Mouse (Mus musculus): ENCODE results near the gene Slc1a3.

Gene Slc1a3

DNA sequence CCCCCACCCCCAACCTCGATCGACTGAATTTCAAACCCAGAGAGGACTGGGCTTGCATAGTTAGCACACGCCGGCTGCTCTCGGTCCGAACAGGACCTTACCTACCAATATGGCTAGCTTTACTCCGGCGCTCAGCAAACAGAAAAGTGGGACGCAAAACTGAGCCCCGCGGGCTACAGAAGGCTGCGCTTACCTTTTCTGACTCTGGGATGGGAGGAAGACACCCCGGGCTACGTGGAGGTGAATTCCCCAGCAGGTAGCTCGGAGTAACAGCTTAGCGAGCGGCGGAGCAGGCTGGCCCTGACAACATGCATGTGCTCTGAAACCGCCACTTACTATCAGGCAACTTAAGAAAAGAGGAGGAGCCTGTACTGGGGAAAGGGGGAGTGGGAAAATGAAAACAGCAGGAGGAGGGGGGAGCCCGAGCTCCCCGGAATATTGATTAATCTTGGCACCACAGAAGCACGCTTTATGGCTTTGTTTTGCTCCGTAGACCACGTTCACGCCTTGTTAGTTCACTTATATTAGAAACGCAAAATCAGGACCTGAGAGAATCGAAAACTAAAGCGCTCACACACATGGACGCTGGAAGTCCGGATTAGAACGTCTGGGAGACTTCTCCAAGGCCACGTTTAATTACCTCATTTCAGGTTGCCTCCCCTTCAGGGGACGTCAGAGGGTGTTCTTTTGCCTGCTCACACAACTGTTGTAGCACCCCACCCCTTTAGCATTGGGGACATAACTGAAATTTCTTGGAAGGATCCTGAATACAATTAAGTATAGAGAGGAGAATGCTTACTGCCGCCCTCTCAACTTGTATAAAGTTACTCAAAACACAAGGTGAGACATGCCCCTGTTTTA, at the start of gene Slc1a3:
Gene Slc1a3 (minus strand): TSS at position 619 of the 861 bp plus-strand sequence.
- peak; percentile 79 for DNase-seq

DNA sequence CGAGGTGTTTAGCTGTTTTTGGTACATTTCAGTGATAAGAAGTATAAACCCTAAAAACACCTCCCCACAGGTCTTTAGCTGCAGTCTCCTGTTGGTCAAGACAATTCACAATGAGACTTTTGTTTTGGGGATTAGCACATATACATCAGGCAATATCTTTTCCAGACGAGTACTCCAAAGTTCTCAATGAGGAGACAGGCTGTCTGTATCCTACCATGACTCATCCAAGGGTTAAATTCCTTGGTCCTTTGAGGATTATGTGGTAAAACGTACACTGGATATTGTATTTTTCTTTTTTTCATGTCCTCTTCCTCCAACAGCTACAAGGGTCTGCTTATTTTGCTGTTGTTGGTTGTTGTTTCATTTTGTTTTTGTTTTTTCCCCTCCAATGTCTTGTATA, 48.5 kb upstream of the Slc1a3 start:
- no peak for DNase-seq

DNA sequence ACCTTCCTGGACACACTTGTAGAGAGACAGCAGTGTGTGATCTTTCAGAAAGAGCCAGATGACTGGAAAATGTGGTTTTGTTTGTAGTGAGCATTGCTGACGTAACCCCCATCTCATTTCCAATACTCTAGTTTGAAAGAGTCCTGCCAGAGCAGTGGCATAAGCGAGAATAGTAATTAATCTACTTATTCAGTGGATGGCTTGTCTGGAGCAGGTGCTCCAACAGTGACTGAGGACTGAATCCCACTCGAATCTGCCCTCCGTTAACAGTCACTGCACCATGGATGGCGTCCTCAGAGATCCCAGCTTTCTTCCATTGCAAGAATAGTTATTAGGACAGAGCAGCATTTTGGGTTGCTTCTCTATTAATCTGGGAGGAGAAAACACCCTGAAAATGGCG, 45.9 kb upstream of the Slc1a3 start:
- no peak for DNase-seq

DNA sequence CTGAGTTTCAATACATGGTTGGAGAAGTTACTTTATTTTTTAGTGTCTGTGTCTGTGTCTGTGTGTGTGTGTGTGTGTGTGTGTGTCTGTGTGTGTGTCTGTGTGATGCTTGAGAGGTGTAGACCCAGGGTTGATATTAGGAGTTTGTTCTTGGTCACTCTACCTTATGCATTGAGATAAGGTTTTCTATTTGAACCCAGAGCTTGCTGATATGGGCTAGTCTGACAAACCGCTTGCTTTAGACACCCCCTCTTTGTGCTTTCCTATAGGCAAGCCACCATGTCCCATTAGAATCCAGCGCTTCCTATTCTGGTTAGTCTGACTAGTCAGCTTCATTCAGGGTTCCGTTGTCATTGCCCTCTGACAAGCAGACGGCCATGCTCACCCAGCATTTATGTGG, 39.2 kb upstream of the Slc1a3 start:
- no peak for DNase-seq

DNA sequence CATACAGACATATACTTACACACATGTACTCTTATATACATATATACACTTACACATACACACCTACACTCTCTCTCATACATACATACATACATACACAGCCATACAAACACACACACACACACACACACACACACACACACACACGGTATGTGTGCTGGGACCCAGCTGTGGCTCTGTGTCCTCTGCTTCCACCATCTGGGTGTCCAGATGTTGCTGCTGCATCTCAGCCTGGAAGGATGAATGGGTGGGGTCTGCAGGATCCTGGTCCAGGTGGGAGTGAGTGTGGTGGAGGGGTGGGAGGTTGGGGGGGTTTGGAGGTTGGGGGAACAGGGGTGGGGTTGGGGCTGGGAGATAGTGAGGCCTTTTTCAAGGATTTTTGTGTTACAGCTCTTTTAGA, 38.2 kb upstream of the Slc1a3 start:
- DNase-seq: no peak

DNA sequence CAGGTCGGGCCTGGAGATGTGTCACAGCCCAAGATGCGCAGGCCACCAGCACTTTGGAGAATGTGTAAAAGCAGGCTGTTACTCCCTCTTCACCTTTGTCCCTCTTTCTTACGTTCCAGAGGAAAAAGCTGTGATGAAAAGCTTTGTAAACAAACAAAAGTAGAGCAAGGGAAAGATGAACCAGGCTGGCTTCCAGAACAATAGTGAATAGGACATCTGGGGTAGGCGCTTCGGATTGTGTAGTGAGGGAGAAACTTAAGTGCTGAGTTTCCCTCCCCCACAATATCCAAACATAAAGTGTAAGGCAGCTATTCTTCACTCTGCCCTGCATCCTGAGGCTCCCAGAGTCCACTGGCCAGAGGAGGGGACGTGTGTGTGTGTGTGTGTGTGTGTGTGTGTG, 31.0 kb upstream of the Slc1a3 start:
- DNase-seq: peak; percentile 13

DNA sequence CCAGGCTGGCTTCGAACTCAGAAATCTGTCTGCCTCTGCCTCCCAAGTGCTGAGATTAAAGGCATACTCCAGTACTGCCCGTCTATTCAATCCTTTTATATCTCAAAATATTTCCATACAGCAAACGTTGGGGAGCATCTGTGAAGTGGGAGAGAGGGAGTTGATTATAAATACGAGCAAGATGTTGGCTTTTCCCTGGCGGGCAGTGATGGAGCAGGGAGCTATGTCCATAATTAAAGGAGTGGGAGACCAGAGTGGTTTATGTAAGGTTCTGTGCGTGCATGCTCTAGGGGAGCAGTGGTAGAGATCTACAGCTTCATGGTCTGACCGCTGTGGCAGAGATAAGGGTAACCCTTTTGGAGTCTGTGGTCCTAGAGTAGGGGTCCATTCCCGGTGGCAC, 30.2 kb upstream of the Slc1a3 start:
- no peak for DNase-seq

DNA sequence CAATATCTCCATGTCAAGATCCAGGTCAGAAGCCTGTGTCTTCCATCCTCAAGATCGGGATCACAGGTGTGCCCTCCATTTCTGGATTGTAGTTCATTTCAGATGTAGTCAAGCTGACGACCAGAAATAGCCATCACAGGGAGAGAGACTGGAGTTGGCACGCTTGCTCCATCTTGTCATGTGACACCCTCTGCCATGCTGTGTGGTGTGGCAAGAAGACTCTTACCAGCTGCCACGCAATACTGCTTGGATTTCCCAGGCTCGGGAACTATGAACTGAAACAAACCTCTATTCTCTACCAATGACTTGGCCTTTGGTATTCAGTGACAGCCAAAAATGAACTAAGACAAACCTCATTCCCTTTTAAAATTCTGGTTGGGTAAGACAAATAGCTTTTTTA, 27.6 kb upstream of the Slc1a3 start:
- DNase-seq: no peak

DNA sequence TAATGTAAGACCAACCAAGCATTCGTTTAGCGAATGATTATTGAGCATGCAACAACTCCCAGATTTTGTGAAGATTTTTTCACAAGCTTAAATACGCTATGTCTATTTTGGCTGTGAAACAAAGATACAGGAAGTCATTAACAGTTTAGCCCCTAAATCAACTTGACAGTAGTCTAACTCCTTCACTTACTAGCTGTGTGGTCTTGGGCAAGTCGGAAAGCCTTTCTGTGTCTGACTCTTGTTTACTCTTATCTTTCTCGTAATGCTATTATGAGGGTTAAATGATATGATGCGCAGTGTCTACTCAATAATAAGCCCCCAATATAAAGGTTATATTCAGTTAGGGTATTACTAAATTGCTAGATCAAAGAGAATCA, 23.8 kb upstream of the Slc1a3 start:
- DNase-seq: no peak

DNA sequence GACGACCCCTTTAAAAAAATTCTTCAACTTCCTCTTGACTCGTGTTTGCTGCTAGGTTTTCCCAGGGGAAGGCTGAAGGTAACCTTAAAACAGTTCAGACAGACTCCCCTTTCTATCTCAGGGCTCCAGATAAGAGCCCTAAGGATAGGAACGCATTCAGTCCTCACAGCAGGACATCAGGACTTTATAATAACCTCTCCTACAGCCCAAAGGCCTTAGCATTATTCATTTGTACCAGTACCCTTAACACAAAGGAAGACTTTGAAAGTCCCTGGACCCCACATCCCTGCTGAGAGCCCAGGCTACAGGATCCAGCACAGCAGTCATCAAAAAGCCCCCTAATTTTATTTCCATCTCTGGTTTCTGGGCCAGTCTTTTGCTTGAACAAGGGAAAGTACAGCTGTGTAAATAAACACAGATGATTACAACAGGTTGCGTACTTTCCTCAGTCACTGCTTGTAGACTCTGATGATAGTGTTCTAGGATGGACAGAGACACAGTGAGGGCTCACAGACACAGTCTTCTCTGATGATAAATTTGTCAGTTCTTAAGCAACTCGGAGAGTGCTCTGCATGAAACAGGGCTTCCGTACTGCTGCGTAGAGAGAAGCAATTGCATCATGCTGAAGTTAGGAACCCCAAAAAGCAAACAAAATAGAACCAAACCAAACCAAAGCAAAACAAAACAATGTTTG, 23.3 kb upstream of the Slc1a3 start:
- DNase-seq: peak; percentile 58

DNA sequence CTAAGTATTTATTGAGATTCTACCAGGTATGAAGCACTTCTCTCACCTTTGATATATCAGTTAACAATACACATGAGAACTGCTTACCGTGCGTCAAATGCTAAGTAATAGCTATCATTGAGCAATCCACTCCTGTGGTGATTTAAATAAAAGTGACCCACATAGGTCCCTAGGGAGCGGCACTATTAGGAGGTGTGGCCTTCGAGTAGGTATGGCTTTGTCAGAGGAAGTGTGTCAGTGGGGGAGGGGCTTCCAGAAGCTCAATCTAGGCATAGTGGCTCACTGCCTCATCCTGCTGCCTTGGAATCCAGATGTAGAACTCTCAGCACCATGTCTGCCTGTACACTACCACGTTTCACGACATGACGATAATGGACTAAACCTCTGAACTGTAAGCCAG, 18.3 kb upstream of the Slc1a3 start:
- no peak for DNase-seq

DNA sequence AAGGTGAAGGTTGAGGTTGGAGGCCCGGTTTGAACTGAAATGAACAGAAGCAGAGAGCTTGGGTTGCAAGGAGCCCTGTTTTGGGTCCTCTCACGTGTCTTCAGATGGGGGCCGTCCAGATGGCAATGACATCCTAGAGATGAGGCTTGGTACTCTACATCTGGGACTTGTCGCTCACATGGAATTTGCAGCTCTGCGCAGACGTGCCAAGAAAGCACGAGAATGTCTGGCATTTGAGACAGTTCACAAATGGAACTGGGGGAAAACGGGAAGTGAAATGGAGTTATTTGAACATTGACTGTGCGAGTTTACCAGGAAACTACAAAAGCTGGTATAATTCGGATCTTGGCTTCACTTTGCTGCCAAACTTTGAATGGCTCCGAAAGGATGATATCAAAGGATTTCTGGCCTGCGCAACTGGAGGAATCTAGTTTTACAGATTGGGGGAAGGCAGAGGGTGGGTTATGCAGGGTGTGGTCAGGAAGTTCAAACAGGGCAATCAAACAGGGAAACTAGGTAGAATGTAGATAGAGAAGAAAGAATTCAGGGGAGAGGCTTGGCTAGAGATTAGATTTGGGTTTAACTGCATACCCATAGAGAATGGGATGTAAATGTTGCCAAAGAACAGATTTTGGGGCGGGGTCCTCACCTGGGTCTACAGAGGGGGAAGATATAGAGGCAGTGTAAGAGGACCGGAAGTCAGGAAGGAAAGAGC, 12.0 kb upstream of the Slc1a3 start:
- no peak for DNase-seq

DNA sequence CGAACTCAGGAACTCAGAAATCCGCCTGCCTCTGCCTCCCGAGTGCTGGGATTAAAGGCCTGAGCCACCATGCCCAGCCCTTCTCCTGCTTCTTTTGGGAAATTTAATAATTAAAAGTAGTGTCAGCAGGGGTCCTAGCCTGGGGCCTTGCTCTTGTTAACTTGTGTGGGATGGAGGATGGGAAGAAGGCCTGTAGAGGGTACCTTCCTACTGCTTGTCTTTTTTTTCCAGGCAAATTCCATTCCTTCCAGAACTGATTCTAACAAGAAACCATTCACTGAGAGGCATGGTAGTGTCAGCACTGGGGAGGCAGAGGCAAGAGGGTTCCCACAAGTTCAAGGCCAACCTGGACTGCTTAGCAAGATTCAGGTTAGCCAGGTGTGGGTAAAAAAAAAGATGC, 11.2 kb upstream of the Slc1a3 start:
- DNase-seq: no peak

DNA sequence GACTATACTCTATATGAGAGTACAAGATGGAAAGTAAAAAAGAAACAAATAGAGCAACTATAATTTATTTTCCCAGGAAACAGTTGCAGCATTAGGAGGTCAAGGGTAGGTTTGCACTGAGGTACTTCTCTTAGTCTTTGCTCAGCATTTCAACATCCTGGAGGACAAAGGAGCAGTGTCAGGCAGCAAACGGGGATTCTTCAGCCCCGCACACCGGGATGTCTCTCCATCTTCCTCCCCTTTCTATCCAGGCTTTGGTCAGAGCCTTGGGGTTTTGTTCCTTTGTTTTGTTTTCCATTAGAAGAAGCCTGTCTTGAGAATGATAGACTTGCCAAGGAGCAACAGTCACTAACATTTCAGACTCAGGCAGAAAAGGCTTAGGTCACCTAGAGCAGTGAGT, 10.4 kb upstream of the Slc1a3 start:
- DNase-seq: no peak

DNA sequence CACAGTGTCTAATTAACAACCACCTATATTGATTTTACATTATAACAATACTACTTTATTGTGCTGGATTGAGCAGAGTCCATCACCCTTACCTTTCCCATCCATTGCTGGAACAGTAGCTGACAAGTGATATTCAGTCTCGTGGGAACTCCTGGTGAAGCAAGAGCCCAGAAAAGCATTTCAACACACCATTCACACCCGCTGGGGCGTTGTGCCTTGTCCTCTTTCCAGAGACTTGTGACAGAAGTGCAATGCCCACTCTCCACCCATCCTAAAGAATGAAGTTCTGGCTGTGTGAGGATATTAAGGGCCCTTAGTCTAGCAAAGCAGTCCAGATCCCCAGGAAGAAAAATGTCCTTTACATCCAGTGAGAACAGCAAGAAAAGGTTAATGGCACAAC, 7.9 kb upstream of the Slc1a3 start:
- no peak for DNase-seq

DNA sequence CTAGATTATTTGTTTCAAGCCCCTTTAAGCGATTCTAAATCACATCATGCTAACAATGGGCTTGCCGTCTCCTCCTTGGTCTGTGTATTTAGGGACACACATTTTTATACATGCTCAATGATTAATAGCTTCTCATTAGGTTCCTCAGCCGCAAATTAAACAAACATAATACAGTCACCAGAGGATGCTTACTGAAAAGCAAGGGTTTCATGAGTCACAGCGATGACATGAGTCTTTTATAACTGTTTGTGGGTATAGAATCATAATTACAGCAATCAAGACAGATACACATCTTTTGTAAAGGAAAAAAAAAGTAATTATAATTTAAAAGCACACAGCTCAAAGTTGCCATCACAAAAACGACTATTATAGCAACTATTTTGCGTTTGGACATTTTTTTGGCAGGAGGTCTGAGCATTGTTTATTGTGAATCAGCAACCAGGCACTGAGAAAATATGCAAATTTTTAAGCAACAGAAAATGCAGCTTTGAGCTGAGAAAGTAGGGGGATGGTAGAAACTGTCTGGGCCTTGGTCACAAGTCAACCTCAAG, 6.5 kb upstream of the Slc1a3 start:
- DNase-seq: no peak

DNA sequence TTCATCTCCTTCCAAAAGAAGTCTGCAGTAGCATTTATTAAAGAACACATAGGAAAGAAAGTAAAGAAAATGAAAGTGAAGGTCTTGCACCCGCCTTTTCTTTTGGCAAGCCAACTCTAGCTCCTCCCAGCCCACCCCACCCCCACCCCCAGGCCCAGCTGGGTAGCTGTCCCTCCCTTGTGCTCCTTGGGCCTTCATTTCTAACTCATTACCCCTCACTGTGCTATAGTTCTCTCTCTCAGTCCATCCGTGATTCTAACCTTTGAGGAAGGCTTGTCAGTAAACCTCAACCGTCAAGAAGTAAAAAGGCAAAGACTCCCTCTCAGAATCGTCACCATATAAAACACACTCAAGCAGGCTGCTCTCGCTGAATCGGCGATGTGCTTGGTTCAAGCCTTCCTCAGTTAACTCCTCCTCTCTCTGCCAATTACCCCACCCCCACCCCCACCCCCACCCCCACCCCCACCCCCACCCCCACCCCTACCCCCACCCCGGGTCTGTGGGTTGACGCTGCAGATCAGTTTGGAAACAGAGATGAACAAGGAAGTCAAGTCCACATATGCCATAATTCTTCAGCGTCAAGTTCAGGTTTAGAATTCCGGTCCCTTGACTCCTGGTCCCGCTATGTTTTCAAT, 5.9 kb upstream of the Slc1a3 start:
- peak; percentile 24 for DNase-seq

DNA sequence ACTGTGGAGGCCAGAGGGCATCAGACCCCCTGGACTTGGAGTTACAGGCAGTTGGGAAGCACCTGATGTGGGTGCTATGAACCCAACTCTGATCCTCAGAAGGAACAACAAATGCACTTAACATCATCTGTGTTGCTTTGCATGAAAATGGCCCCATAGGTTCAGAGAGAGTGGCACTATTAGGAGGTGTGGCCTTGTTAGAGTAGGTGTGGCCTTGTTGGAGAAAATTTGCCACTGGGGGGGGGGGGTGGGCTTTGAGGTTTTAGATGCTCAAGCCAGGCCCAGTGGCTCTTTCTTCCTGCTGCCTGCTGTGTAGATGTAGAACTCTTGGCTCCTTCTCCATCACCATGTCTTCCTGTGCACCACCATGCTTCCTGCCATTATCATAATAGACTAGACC, 5.1 kb upstream of the Slc1a3 start:
- no peak for DNase-seq

DNA sequence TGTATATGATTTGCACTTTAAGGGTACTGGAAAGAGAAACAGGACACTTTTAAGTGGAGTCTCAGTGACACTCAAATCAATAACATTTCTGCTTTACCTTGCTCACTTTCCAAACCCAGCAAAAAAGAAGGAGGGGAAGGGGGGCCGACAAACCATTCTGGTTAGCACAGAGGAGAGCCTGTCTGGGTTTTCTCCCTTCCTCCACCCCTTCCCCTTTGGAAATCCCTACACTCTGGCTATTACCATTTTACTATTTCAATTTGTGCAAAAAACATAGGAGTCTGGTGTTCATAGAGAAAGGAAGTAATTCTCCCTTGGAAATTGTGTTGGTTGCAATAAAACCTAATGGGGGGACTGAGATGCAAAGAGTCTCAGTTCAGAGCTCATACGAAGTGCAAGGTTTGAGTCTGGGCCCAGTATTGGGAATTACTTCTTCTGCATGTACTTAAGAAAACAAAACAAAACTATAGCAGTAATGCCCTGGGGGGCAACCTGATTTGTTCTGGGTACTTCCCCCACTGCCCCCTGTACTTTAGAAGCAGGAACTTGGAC, 1.9 kb upstream of the Slc1a3 start:
- no peak for DNase-seq

DNA sequence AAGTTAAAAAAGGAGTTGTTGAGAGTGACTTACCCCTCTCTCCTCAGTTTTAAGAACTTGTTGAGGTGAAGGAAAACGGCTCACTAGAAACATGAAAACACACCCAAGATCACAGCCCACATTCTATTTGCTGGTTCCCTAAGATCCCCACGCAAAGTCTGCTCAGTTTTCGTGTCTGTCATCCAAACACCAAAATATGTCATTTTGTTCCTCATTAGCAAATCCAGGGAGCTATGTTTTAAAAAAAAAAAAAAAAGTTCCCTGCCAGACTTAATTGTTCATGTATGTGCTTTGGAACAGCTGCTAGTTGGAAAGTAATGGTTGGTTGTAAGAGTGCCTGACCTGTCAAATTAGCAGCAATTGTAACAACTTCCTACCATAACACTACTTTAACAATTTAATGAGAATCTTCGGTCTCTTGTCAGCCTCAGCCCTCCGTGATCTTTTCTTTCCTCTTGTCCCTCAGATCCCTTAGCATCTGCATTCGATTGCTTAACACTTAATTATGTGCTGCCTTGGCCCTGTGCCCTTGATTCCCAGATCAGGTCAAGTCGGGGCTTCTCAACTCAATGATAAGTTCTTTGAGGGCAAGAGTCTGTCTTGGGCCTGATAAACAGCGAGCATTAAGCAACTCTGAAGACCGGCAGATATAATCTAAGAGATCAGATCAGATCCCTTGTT, 1.2 kb upstream of the Slc1a3 start:
- DNase-seq: no peak

DNA sequence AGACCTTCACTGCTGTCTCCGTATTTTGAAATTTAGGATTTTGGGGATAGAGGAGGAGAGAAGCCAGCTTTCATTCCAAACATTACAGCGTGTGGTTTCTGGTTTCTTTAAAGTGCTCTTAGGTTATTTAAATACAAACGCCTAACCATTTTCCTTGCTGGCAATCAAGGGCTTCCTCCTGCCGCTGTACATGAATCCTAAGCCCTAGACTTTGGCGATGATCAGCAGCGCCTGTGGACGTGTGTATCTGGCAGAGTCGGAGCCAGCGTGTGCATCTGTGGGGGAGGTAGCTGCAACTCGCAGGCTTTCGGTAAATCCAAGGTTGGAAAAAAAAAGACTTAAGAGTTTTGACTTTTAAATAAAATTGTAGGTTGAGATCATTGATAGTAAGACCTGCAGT, 986 bp downstream of the Slc1a3 start:
- DNase-seq: peak; percentile 74

DNA sequence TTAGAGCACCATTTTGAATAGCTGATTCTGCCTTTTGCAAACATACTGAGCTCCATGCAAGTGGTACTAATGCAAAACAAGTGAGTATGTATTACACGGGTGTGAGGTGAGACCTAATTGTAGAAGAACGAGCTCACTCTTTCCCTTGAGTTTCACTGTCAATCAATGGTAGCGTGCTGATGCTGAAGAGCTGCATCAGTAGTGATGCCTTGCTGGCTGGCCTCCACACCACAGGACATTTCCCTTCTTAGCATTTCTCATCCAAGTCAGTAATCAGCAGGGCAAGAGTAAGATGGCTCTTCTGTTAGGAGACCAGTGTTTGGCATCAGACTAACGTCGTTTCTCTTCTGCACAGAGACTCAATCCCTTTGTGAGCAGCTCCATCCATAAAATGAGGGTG, 4.0 kb downstream of the Slc1a3 start:
- DNase-seq: no peak

Data from embryo, embryonic 11 days (tissue).